ENCODE assay signal across 8 mouse cellular contexts in the genomic region with DNA sequence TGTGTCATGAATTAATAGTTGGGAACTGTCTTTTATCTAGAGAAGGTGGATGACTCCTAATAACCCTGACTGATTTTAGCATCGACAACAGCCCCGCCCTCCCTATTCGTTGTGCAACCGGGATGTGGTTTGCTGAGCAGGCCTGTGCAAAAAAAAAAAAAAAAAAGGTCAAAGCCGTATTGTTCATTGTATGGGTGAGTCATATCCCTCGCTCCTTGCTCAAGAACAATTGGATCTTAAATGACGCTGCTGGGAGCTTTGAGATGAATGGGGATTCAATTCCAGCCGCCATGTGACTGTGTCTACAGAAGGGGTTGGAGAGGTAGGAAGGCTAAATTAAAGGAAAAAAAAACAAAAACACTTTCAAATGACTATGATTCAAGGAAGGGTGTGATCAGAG.
DNase-seq lines count a peak whose midpoint lies in the region; ATAC-seq and TF ChIP-seq lines count a peak whose summit lies in the region.

No protein-coding gene starts in this region.

- 51% methylated on average over 8 of the region's 8 CpGs for WGBS in lung, embryonic 16.5 days

- intact Hi-C loops in gastrocnemius, adult 2 months (cut with DNase I) = no loop called here

- no peak overlapping the region for H3K4me2 ChIP-seq in lung, embryonic 16.5 days (ENCODE audit: low read depth, low read length)

- peak; percentile 32; the same call in 1 of the 2 replicates for ATAC-seq in lung, embryonic 16.5 days (ENCODE audit: low read depth)

- no peak overlapping the region for H3K27ac ChIP-seq in gastrocnemius, adult 2 months
- H3K27ac ChIP-seq in lung, embryonic 16.5 days (ENCODE audit: low read length) = no peak overlapping the region

- no peak overlapping the region for H3K9ac ChIP-seq in lung, embryonic 16.5 days (ENCODE audit: low read length)

- TF ChIP-seq CTCF in gastrocnemius, adult 2 months (IDR thresholded peaks at IDR 0.05) = no peak

- H3K36me3 ChIP-seq in lung, embryonic 16.5 days (ENCODE audit: control insufficient read depth, insufficient read depth, low read length) = no peaks in the 10 kb centered on the region

- no peaks in the 10 kb centered on the region for H3K9me3 ChIP-seq in lung, embryonic 16.5 days (ENCODE audit: control insufficient read depth, low read length)

- H3K4me1 ChIP-seq in lung, embryonic 16.5 days (replicated peaks; ENCODE audit: control insufficient read depth, insufficient read depth, low read length) = peaks cover 3% of the 10 kb centered on the region; the same call in 1 of the 2 replicates

- H3K4me3 ChIP-seq in gastrocnemius, adult 2 months = no peak overlapping the region
- no peak overlapping the region for H3K4me3 ChIP-seq in lung, embryonic 16.5 days (ENCODE audit: low read length)

- H3K27me3 ChIP-seq in lung, embryonic 16.5 days (ENCODE audit: control insufficient read depth, insufficient read depth, low read depth, low read length) = no peaks in the 10 kb centered on the region

- DNase-seq in gastrocnemius, adult 2 months = peak; percentile 49
- no peak for DNase-seq in gastrocnemius, adult 18-20 months (ENCODE audit: low spot score)
- DNase-seq in 3T3-L1 (ENCODE audit: low read depth, low spot score) = peak; percentile 95
- DNase-seq in adrenal gland, adult 2 months = peak; percentile 85
- DNase-seq in left cerebral cortex, adult 18-20 months (ENCODE audit: low spot score in 2 of 2) = no peak
- no peak for DNase-seq in ovary, adult 18-20 months (ENCODE audit: low spot score)
- no peak for DNase-seq in right cerebral cortex, postnatal 14 days

Comparison
In these comparisons a context has a peak if more than half of its experiments do, and no peak if none do; other contexts are left out.
1. DNase-seq: peak in gastrocnemius, adult 2 months (single experiment), 3T3-L1 (single experiment) and adrenal gland, adult 2 months (single experiment); none in gastrocnemius, adult 18-20 months (single experiment), left cerebral cortex, adult 18-20 months (0 of 2), ovary, adult 18-20 months (single experiment) and right cerebral cortex, postnatal 14 days (single experiment).